Comparison of ENCODE assay signal across 8 mouse cellular contexts in the genomic region with DNA sequence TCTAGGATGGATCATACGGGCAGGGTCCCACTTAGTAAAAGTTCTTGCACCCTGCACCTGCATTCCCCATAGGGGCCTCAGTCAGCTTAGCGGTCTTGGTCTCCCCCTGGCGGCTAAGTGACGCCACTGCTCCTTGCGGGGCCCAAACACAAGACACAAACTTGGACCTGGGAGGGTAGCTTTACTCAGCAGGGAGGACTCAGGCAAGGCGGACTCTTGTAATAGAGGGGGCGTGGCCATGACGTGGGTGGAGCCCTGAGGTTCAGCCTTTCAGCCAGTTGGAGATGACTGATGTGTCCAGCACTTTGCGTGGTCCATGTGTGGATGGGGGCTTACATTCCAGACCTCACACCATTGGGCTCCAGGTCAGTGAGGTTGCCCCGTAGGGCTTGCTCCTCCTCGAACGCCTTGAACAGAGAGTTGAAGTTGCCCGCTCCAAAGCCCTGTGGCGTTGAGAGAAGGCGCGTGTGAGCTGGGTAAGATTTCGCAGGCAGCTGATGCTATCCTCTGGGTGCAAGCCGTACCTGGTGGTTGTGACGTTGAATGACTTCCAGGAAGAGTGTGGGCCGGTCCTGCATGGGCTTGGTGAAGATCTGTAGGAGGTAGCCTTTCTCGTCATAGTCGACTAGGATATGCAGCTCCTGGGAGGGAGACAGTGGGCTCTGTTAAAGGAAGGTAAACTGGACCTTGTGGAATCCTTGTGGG. TPM values are rescaled to one million over a fixed set of nuclear protein-coding genes. Genes with fewer than 3 reads are reported as not detected.
A peak's percentile ranks its signal among the peaks of the same experiment; 100 is the strongest.
DNase-seq lines count a peak whose midpoint lies in the region; ATAC-seq and TF ChIP-seq lines count a peak whose summit lies in the region.

No protein-coding gene starts in this region.

- H3K36me3 ChIP-seq in hindbrain, postnatal 0 days (ENCODE audit: insufficient read depth, low read length): peaks cover 2% of the 10 kb centered on the region; the same call in 1 of the 2 replicates
- peaks cover 20% of the 10 kb centered on the region for H3K36me3 ChIP-seq in megakaryocyte, embryonic 14.5 days (replicated peaks; ENCODE audit: low read length)

- H3K27ac ChIP-seq in cortical plate, adult 2 months (ENCODE audit: insufficient read depth, low read length): no peak overlapping the region
- no peak overlapping the region for H3K27ac ChIP-seq in hindbrain, postnatal 0 days
- H3K27ac ChIP-seq in left cerebral cortex, adult 2 months: no peak overlapping the region

- WGBS in hindbrain, postnatal 0 days: 13% methylated on average over 22 of the region's 22 CpGs

- peak overlapping the region; percentile 13; the same call in 1 of the 2 replicates for H3K4me3 ChIP-seq in cortical plate, adult 2 months (ENCODE audit: insufficient read depth, low read length)
- peak overlapping the region; percentile 13; the same call in 1 of the 2 replicates for H3K4me3 ChIP-seq in hindbrain, postnatal 0 days (ENCODE audit: low read length)
- H3K4me3 ChIP-seq in left cerebral cortex, adult 2 months: peak overlapping the region; percentile 6; the same call in 1 of the 2 replicates
- peak overlapping the region; percentile 80 for H3K4me3 ChIP-seq in megakaryocyte, embryonic 14.5 days (replicated peaks)

- H3K4me2 ChIP-seq in hindbrain, postnatal 0 days (ENCODE audit: low read depth, low read length): peak overlapping the region; percentile 47

- TF ChIP-seq CTCF in cortical plate, adult 2 months (IDR thresholded peaks at IDR 0.05; ENCODE audit: extremely low read depth, insufficient read depth, low read length): peak; percentile 98
- TF ChIP-seq CTCF in hindbrain, postnatal 0 days (IDR thresholded peaks at IDR 0.05; ENCODE audit: low read depth): peak; percentile 99
- peak; percentile 99 for TF ChIP-seq CTCF in left cerebral cortex, adult 2 months (IDR thresholded peaks at IDR 0.05)

- no peaks in the 10 kb centered on the region for H3K27me3 ChIP-seq in hindbrain, postnatal 0 days (ENCODE audit: insufficient read depth, low read length)
- peaks cover 23% of the 10 kb centered on the region for H3K27me3 ChIP-seq in megakaryocyte, embryonic 14.5 days (replicated peaks)

- H3K9ac ChIP-seq in hindbrain, postnatal 0 days (replicated peaks; ENCODE audit: low read length): no peak overlapping the region

- peak; percentile 77 for ATAC-seq in activated CD4-positive, CD25-positive, alpha-beta regulatory T cell, adult 4 months
- ATAC-seq in hindbrain, postnatal 0 days: peak; percentile 86

- TF ChIP-seq POLR2A in cortical plate, adult 2 months (IDR thresholded peaks at IDR 0.05; ENCODE audit: extremely low read depth, insufficient read depth, low read length): no peak

- no peaks in the 10 kb centered on the region for H3K4me1 ChIP-seq in cortical plate, adult 2 months (ENCODE audit: control insufficient read depth, insufficient read depth, low read length)
- H3K4me1 ChIP-seq in hindbrain, postnatal 0 days (ENCODE audit: insufficient read depth, low read length): no peaks in the 10 kb centered on the region
- peaks cover 17% of the 10 kb centered on the region for H3K4me1 ChIP-seq in megakaryocyte, embryonic 14.5 days

- no peaks in the 10 kb centered on the region for H3K9me3 ChIP-seq in hindbrain, postnatal 0 days (ENCODE audit: low read length)
- peaks cover 20% of the 10 kb centered on the region for H3K9me3 ChIP-seq in megakaryocyte, embryonic 14.5 days

- peak; percentile 66 to 71 for DNase-seq in gastrocnemius, adult 8-10 months (ENCODE audit: low spot score in 2 of 2)
- peak; percentile 88 for DNase-seq in hindbrain, postnatal 0 days (ENCODE audit: low spot score)
- DNase-seq in left cerebral cortex, adult 2 months (ENCODE audit: extremely low spot score in 1 of 2, low spot score in 2 of 2): peak; percentile 77 to 87
- peak; percentile 78 to 85 for DNase-seq in right cerebral cortex, adult 2 months (ENCODE audit: low spot score in 2 of 2)
- DNase-seq in urinary bladder, postnatal 14 days (ENCODE audit: low spot score): peak; percentile 90

- intact Hi-C loops in left cerebral cortex, adult 2 months (cut with DNase I): loop anchor here (1.0 to 10.0 kb wide), 5 partner anchors 39 to 247 kb away; a partner anchor contains a TSS

RNA-seq across cellular contexts. Expression of a gene that starts 2.6 kb away (rescaled TPM):
- 10 to 100 TPM; 31.6 to 42.2 TPM for polyA plus RNA-seq in activated CD4-positive, CD25-positive, alpha-beta regulatory T cell, adult 4 months (2017; shearing (Covaris generic))
- polyA plus RNA-seq in cortical plate, adult 2 months (2012; rRNA removed): 27.1 and 27.9 TPM in 2 replicates
- total RNA-seq in gastrocnemius, adult 8-10 months (2022): 10 to 100 TPM; 11.4 to 12.8 (median 12.3) TPM
- total RNA-seq in hindbrain, postnatal 0 days (2014; rRNA removed): 28.5 and 30.8 TPM in 2 replicates
- 86.1 and 87.2 TPM in 2 replicates for polyA plus RNA-seq in hindbrain, postnatal 0 days (2015; fragmentation: Nextera tagmentation; extraction: Ambion mirVana)
- 10 to 100 TPM; 23.4 to 24.9 TPM for total RNA-seq in left cerebral cortex, adult 2 months (2021)
- 86.5 and 87.0 TPM in 2 replicates for polyA plus RNA-seq in megakaryocyte, embryonic 14.5 days (2012; ENCODE audit: insufficient read depth, low replicate concordance)

RNA-seq across cellular contexts. Expression of a gene that starts 10.7 kb away (rescaled TPM):
- polyA plus RNA-seq in activated CD4-positive, CD25-positive, alpha-beta regulatory T cell, adult 4 months (2017; shearing (Covaris generic)): not detected
- not detected in 2 replicates for polyA plus RNA-seq in cortical plate, adult 2 months (2012; rRNA removed)
- 1 to 10 TPM in 1 of 4 experiments, not detected in 3; 1.3 TPM for total RNA-seq in gastrocnemius, adult 8-10 months (2022)
- total RNA-seq in hindbrain, postnatal 0 days (2014; rRNA removed): not detected in 2 replicates
- not detected in 2 replicates for polyA plus RNA-seq in hindbrain, postnatal 0 days (2015; fragmentation: Nextera tagmentation; extraction: Ambion mirVana)
- total RNA-seq in left cerebral cortex, adult 2 months (2021): not detected
- not detected in 2 replicates for polyA plus RNA-seq in megakaryocyte, embryonic 14.5 days (2012; ENCODE audit: insufficient read depth, low replicate concordance)

RNA-seq across cellular contexts. Expression of a gene that starts 29.8 kb away (rescaled TPM):
- 10 to 100 TPM; 12.5 to 12.9 TPM for polyA plus RNA-seq in activated CD4-positive, CD25-positive, alpha-beta regulatory T cell, adult 4 months (2017; shearing (Covaris generic))
- 8.4 and 9.2 TPM in 2 replicates for polyA plus RNA-seq in cortical plate, adult 2 months (2012; rRNA removed)
- 10 to 100 TPM in 3 of 4 experiments, 1 to 10 TPM in 1; 8.0 to 10.8 (median 10.5) TPM for total RNA-seq in gastrocnemius, adult 8-10 months (2022)
- total RNA-seq in hindbrain, postnatal 0 days (2014; rRNA removed): 4.8 TPM in 2 replicates
- 7.1 and 7.2 TPM in 2 replicates for polyA plus RNA-seq in hindbrain, postnatal 0 days (2015; fragmentation: Nextera tagmentation; extraction: Ambion mirVana)
- 10 to 100 TPM; 32.4 to 42.2 TPM for total RNA-seq in left cerebral cortex, adult 2 months (2021)
- polyA plus RNA-seq in megakaryocyte, embryonic 14.5 days (2012; ENCODE audit: insufficient read depth, low replicate concordance): 20.8 and 52.6 TPM in 2 replicates

RNA-seq across cellular contexts. Expression of a gene that starts 39.3 kb away (rescaled TPM):
- 10 to 100 TPM; 54.3 to 75.1 TPM for polyA plus RNA-seq in activated CD4-positive, CD25-positive, alpha-beta regulatory T cell, adult 4 months (2017; shearing (Covaris generic))
- 47.4 and 48.1 TPM in 2 replicates for polyA plus RNA-seq in cortical plate, adult 2 months (2012; rRNA removed)
- total RNA-seq in gastrocnemius, adult 8-10 months (2022): under 1 TPM in 3 of 4 experiments, not detected in 1; 0.24 to 0.36 (median 0.36) TPM
- total RNA-seq in hindbrain, postnatal 0 days (2014; rRNA removed): 43.5 and 44.4 TPM in 2 replicates
- polyA plus RNA-seq in hindbrain, postnatal 0 days (2015; fragmentation: Nextera tagmentation; extraction: Ambion mirVana): 36.6 and 36.8 TPM in 2 replicates
- total RNA-seq in left cerebral cortex, adult 2 months (2021): 10 to 100 TPM; 48.5 to 48.9 TPM
- 21.3 and 61.2 TPM in 2 replicates for polyA plus RNA-seq in megakaryocyte, embryonic 14.5 days (2012; ENCODE audit: insufficient read depth, low replicate concordance)

Comparison
In these comparisons a context has a peak if more than half of its experiments do, and no peak if none do; other contexts are left out.
1. H3K4me3 ChIP-seq: peak in every context shown above with its lines; median percentile 80 in megakaryocyte, embryonic 14.5 days; 13 in cortical plate, adult 2 months; 13 in hindbrain, postnatal 0 days; 6 in left cerebral cortex, adult 2 months.